Mouse (Mus musculus) E14TG2a.4 (cell line): ENCODE measurements around the gene Kank4.

Source experiments
- H3K27me3 ChIP-seq: 2 replicates; pipeline ENCODE4 v1.6.1; 2014; ENCODE audit warnings: low read length, control low read depth; ENCODE audit not compliant: insufficient read depth
- H3K36me3 ChIP-seq: 2 replicates; pipeline ENCODE4 v1.6.1; 2014; ENCODE audit warnings: low read length, control low read depth; ENCODE audit not compliant: insufficient read depth
- H3K4me1 ChIP-seq: replicated peaks from 2 replicates; pipeline ENCODE4 v1.6.1; 2014; ENCODE audit warnings: low read depth, low read length, control low read depth
- H3K4me3 ChIP-seq: replicated peaks from 2 replicates; pipeline ENCODE4 v1.5.1; 2014; ENCODE audit warnings: mild to moderate bottlenecking, low read length
- H3K9me3 ChIP-seq: 2 replicates; pipeline ENCODE4 v1.6.1; 2014; ENCODE audit warnings: low read length, control low read depth
- CTCF ChIP-seq: conservative IDR thresholded peaks from 2 replicates; pipeline ENCODE4 v1.5.1; 2014; ENCODE audit warnings: low read length
- NANOG ChIP-seq: IDR thresholded peaks from 2 replicates; pipeline ENCODE4 v1.6.1; 2014; ENCODE audit warnings: borderline replicate concordance, low read length, mixed read lengths
- POU5F1 ChIP-seq: IDR thresholded peaks from 2 replicates; pipeline ENCODE4 v1.6.1; 2014; ENCODE audit warnings: low read length, borderline replicate concordance

Kank4 gene

DNA sequence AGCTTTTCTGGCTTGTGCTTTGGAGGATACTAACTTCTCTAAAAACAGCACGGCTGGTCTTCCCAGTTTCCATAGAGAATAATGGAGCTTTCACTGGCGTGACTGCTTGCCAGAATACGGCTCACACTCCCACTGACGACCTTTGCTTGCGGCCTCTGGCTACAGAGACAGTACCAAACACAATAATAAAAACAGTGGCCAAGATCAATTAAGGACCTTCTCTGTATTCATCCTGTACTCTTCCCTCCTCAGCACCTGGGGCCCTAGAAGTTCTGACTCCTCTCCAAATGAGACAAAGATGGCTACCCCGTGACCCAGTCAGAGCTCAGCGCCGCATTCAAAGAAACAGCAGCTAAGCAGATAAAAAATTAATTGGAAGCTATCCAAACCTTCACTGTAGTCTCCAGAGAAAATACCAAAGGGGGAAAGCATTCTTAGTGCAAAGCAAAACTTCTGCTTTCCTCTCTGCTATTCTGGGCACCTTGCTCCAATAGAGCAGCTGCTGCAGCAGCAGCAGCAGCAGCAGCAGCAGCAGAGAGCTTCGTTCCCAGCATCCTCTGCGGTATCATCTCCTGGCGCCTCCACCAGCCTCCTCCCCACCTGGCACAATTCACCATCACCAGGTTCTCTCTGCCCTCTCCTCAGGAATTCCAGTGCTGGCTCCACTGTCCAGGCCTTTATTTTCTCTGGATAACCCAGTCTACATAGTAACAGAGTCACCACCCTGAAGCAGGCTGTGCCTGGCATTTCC is 20.6 kb downstream of the Kank4 start:
- no peak for TF ChIP-seq NANOG
- no peak for TF ChIP-seq POU5F1
- TF ChIP-seq CTCF: no peak
- Histone ChIP-seq H3K4me1 (peaks cover 66% of the 10 kb centered on the region), H3K4me3 (peak overlapping the region; percentile 71), H3K9me3 (no peaks in the 10 kb centered on the region), H3K36me3 (peaks cover 7% of the 10 kb centered on the region; the same call in 1 of the 2 replicates), H3K27me3 (no peaks in the 10 kb centered on the region)

DNA sequence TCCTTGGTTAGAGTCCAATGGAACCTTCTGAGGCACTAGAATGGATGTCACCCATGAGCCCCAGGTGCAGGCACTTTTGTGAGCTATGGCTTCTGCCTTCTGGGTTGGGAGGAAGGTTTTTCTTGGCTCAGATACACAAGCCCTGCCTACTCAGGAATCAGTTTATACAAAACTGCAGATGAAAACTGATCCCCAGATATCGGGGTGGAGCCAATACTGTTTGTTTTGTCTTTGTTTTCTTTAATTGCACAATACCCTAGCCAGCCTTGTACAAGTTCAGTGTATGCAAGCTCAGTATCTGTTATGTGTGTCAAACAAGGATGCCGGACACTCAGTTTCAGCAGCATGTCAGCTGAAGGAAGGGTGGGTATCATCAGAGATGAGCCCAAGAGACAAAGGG is 22.1 kb downstream of the Kank4 start:
- Histone ChIP-seq H3K36me3 (peaks cover 7% of the 10 kb centered on the region; the same call in 1 of the 2 replicates), H3K4me1 (peaks cover 61% of the 10 kb centered on the region), H3K9me3 (no peaks in the 10 kb centered on the region), H3K27me3 (no peaks in the 10 kb centered on the region), H3K4me3 (no peak overlapping the region)
- TF ChIP-seq CTCF (no peak), NANOG (no peak), POU5F1 (no peak)

DNA sequence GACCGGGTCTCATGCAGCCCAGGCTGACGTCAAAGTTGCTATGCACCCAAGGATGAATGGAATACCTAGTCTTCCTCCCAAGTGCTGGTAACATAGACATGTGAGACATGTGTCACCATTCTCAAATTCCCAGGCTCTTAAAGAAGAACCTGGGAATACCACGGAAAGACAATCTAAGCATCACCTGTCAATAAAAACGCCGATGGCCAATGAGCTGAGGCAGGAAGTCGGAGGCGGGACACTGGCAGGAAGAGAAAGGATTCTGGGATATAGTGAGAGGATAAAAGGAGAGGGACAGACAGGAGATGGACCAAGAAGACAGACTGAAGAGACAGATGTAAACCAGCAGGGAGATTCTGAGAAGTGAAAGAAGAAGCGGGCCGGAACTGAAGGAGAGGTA is 23.9 kb downstream of the Kank4 start:
- Histone ChIP-seq H3K36me3 (peaks cover 7% of the 10 kb centered on the region; the same call in 1 of the 2 replicates), H3K4me1 (peaks cover 63% of the 10 kb centered on the region), H3K27me3 (no peaks in the 10 kb centered on the region), H3K9me3 (no peaks in the 10 kb centered on the region), H3K4me3 (peak overlapping the region; percentile 29)
- TF ChIP-seq NANOG (no peak), POU5F1 (no peak), CTCF (no peak)

DNA sequence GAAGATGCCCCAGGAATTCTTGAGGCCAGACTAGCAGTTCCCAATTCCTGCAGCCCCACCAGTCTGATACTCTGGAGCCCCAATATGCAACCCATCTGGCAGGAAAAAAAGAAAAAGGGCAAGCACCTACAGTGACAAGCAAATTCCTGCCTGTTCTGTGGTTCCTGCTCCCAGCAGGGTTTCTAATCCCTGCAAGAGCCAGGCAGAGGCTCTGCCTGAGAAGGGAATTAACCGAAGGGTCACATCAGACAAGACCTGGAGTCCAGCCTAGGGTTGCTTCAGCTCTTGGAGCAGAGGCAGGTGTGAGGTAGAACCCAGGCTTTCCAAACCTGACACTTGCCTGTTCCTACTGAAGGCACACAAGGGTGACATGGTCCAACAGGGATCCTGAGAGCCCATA is 26.6 kb downstream of the Kank4 start:
- Histone ChIP-seq H3K4me1 (peaks cover 71% of the 10 kb centered on the region), H3K27me3 (no peaks in the 10 kb centered on the region), H3K9me3 (no peaks in the 10 kb centered on the region), H3K36me3 (peaks cover 2% of the 10 kb centered on the region; the same call in 1 of the 2 replicates), H3K4me3 (no peak overlapping the region)
- TF ChIP-seq NANOG (no peak), CTCF (no peak), POU5F1 (no peak)

DNA sequence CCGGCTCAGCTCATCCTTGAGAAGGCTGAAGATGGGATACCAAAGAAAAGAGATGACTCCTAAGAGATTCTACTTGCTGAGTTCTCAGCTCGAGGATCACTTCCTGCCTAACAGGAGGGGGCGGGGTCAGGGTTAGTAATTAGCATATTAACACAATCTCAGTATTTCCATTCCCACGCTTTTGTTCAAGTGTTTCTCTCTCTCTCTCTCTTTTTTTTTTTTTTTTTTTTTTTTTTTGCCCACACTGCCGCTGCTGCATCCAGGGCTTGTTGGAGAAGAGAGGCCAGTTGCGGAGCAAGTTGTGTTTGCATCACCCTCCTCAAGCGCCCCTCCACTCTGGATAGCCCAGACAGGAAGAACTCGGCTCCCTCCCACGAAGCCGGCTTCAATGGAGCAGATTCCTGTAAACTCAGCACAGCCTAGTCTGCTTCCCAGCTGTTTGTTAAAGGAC is 27.5 kb downstream of the Kank4 start:
- Histone ChIP-seq H3K27me3 (no peaks in the 10 kb centered on the region), H3K36me3 (no peaks in the 10 kb centered on the region), H3K4me3 (peak overlapping the region; percentile 43), H3K9me3 (no peaks in the 10 kb centered on the region), H3K4me1 (peaks cover 73% of the 10 kb centered on the region)
- no peak for TF ChIP-seq NANOG
- no peak for TF ChIP-seq CTCF
- TF ChIP-seq POU5F1: no peak

DNA sequence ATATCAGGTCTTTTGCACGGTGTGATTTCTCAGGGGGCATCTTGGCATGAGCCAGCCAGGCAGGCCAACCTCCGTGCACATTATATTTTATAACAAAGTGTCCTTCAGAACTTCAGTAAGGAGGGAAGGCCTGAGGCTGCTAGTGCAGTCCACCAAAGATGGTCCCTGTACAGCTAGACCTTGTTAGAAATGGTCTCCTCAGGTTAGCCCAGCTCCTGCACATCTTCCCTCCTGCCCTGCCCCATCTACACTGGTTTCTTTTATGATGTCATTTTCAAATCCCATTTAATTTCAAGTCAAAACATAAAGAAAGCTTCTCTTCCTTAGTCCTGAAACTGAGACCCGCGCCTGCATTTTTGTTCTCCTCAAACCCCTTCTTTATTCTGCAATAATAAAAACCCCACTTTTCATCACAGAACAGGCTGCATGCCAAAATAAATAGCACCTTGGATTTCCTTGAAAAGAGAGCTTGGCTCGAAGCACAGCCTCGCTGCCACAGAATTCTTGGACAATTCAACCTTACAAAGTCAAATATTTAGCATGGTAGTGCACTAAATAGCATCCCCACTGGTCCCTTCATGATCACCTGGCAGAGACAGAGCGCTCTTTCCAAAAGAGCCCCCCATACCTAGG is 28.1 kb downstream of the Kank4 start:
- H3K27me3 ChIP-seq: no peaks in the 10 kb centered on the region
- peaks cover 73% of the 10 kb centered on the region for H3K4me1 ChIP-seq
- peak overlapping the region; percentile 43; the same call in 1 of the 2 replicates for H3K4me3 ChIP-seq
- H3K36me3 ChIP-seq: no peaks in the 10 kb centered on the region
- H3K9me3 ChIP-seq: no peaks in the 10 kb centered on the region
- TF ChIP-seq CTCF (no peak), NANOG (no peak), POU5F1 (no peak)

DNA sequence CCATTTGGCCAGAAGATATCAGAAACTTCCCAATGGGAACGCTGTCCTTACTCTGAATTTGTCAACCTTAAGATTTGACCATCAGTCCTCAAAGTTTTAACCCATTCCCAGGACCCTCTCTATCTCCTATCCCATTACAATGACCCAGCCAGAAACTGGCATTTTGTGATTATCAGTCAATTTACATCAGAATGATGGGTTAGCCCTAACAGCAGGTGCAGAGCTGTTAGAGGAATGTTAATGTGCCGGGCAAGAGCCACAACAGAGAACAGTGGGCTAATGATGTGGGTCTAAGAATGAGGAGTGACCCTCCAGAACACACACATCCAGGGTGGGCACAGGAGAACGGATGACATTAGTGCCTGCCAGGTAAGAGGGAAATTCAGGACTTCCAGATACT is 31.1 kb downstream of the Kank4 start:
- Histone ChIP-seq H3K4me1 (peaks cover 91% of the 10 kb centered on the region), H3K4me3 (peak overlapping the region; percentile 30; the same call in 1 of the 2 replicates), H3K36me3 (no peaks in the 10 kb centered on the region), H3K9me3 (no peaks in the 10 kb centered on the region), H3K27me3 (no peaks in the 10 kb centered on the region)
- TF ChIP-seq NANOG (peak; percentile 76), CTCF (no peak)

DNA sequence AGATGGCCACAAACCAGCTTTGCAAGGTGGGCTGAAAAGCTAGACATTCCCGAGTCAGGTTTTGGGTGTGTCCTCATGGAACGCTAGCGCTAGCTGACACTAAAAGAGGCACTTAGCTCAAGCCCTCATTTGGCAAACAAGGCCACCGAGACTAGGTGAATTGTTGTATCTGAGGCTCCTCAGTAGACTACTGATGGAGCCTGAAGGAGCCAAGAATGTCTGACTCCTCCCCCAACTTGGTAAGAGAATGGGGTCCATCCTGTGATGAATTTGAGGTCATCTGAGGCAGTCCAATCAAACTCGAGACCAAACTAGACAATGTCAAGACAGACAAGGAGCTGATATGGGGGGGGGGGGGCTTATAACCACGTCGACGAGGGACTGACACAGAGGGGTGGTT is 31.5 kb downstream of the Kank4 start:
- no peaks in the 10 kb centered on the region for H3K36me3 ChIP-seq
- TF ChIP-seq NANOG: no peak
- no peak for TF ChIP-seq POU5F1
- no peak for TF ChIP-seq CTCF
- H3K27me3 ChIP-seq: no peaks in the 10 kb centered on the region
- 0 out of 2 replicates have a peak overlapping the region, but pooled peaks have one; percentile 4 for H3K4me3 ChIP-seq
- peaks cover 91% of the 10 kb centered on the region for H3K4me1 ChIP-seq
- no peaks in the 10 kb centered on the region for H3K9me3 ChIP-seq
